Mouse (Mus musculus): ENCODE measurements at regions not wholly inside any gene's neighbourhood (a gene's known extent, or its start where the extent isn't known, plus 50 kb on each side); places are given as distances from the start of the nearest gene placed in this dataset.

DNA sequence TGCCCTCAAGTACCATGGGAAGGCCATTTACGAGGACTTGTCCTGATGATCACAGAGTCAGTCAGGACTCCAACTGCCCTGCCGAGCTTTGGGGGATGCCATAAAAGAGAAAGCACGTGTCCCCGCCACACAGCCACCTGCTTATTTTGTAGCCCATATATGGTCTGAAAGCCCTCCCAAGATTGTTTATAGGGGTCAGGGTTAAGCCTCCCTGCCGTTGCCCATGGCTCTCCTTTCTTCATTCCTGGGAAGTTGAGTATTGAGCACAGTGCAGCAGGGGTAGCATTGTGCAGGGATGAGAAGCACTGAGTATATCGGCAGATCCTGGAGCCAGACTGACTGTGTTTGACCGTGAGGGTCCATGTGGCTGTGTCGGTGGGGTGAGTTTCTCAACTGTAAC, 76.4 kb downstream of the Ackr3 start:
- no peak overlapping the region for H3K27ac ChIP-seq (replicated peaks)
- H3K27me3 ChIP-seq, result no peaks in the 10 kb centered on the region
- H3K4me2 ChIP-seq (replicated peaks), result no peak overlapping the region
- no peaks in the 10 kb centered on the region for H3K36me3 ChIP-seq
- WGBS, result 76% methylated on average over 8 of the region's 8 CpGs
- no peak overlapping the region for H3K9ac ChIP-seq (replicated peaks)
- H3K4me3 ChIP-seq, result no peak overlapping the region
- peaks cover 40% of the 10 kb centered on the region for H3K4me1 ChIP-seq
- ATAC-seq (replicated peaks), result no peak
- no peaks in the 10 kb centered on the region for H3K9me3 ChIP-seq

DNA sequence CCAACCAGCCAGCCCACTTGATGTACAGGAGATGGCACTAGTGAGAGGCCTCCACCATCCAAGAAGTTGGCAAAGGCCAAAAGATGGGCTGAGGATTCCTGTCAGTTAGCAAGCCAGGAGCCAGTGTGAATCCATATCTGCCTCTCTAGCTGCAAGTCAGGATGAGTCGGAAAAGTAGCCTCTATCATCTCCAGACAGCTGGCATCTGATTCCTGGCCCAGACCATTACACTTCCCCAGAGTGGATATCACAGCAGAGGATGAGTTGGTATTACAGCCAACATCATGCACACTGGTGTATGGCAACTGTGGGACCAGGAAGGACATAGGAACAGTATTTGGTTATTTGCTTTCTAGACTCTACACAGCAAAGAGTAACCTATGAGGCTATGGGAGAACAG, 77.5 kb downstream of the Ackr3 start:
- Histone ChIP-seq H3K4me1 (peaks cover 50% of the 10 kb centered on the region), H3K4me3 (no peak overlapping the region), H3K27me3 (no peaks in the 10 kb centered on the region), H3K27ac (replicated peaks) (no peak overlapping the region), H3K4me2 (replicated peaks) (no peak overlapping the region), H3K9me3 (no peaks in the 10 kb centered on the region), H3K36me3 (no peaks in the 10 kb centered on the region), H3K9ac (replicated peaks) (no peak overlapping the region)
- WGBS, result 89% methylated on average over 1 of the region's 1 CpGs
- no peak for ATAC-seq (replicated peaks)

DNA sequence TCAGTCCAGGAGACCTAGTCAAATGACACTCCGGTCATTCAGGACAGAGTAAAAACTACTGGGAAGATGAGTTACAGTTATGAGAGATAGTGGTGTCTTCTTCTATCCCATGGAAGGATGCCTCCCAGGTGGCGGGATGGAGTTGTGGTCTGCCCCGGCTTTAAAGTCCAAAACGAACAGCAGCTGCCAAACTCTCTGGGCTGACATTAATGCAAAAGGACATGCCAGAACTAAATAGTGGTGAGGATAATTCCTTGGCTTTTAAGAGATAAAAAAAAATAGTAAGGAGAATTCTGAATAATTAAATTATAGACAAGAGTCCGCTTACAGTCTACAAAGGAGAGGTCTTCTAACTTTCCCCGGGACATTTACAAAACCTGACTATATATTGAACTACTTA, 78.2 kb downstream of the Ackr3 start:
- peaks cover 50% of the 10 kb centered on the region for H3K4me1 ChIP-seq
- ATAC-seq (replicated peaks), result no peak
- no peak overlapping the region for H3K4me2 ChIP-seq (replicated peaks)
- no peak overlapping the region for H3K27ac ChIP-seq (replicated peaks)
- H3K36me3 ChIP-seq, result no peaks in the 10 kb centered on the region
- H3K27me3 ChIP-seq, result no peaks in the 10 kb centered on the region
- 94% methylated on average over 6 of the region's 6 CpGs for WGBS
- H3K9ac ChIP-seq (replicated peaks), result no peak overlapping the region
- no peaks in the 10 kb centered on the region for H3K9me3 ChIP-seq
- no peak overlapping the region for H3K4me3 ChIP-seq

DNA sequence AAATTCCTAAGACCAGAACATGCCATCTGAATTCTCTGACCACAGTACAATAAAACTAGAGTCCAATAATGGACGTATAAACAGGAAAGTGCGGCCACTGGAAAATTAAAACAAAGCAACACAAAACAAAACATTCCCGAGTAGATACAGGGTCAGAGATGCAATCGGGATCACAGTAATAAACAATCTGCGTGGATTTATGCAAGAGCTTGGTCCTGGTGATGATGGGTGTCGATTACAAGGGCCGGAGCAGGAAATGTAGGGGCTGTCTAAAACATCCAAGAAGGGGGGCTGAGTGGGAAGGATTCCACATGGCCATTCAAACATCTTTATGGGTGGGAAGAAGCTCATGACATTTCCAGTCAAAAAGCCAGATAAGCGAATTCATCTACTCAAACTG, 78.6 kb downstream of the Ackr3 start:
- ATAC-seq (replicated peaks), result no peak
- Histone ChIP-seq H3K9me3 (no peaks in the 10 kb centered on the region), H3K36me3 (no peaks in the 10 kb centered on the region), H3K4me1 (peaks cover 50% of the 10 kb centered on the region), H3K4me2 (replicated peaks) (no peak overlapping the region), H3K27ac (replicated peaks) (no peak overlapping the region), H3K4me3 (no peak overlapping the region), H3K27me3 (no peaks in the 10 kb centered on the region), H3K9ac (replicated peaks) (no peak overlapping the region)
- 91% methylated on average over 8 of the region's 8 CpGs for WGBS

DNA sequence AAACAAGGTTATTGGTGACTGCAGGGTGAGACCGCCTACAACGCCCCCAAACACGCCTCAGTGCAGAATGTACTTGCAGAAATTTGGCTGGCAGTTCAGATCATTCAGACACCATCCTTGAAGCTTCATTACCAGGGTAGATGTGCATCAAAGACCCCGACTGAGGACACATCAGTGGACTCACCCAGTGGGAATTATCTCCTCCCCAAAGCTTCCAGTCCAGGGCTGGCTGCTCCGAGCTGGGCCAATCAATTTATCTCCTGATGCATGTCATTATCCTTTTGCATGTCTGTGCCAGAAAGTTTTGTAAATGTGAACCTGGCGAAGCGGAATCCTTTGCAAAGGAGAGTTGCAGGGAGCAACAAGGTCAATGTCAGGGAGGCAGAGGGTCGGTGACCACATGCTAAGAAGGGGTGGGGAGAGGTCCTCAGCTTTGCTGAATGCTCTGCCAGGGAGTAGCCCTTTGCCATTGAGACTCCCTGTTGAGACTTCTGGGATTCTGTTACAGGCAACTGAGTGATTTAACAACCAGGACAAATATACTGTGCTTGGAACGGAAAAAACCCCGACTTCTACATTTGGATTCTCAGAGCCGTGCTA, 79.5 kb downstream of the Ackr3 start:
- no peak overlapping the region for H3K4me3 ChIP-seq
- no peaks in the 10 kb centered on the region for H3K9me3 ChIP-seq
- WGBS, result 40% methylated on average over 11 of the region's 11 CpGs
- H3K36me3 ChIP-seq, result no peaks in the 10 kb centered on the region
- 0 out of 2 replicates have a peak overlapping the region, but pooled peaks have one; percentile 37 for H3K27ac ChIP-seq (replicated peaks)
- peaks cover 50% of the 10 kb centered on the region for H3K4me1 ChIP-seq
- no peaks in the 10 kb centered on the region for H3K27me3 ChIP-seq
- H3K9ac ChIP-seq (replicated peaks), result no peak overlapping the region
- ATAC-seq (replicated peaks), result no peak
- H3K4me2 ChIP-seq (replicated peaks), result no peak overlapping the region

DNA sequence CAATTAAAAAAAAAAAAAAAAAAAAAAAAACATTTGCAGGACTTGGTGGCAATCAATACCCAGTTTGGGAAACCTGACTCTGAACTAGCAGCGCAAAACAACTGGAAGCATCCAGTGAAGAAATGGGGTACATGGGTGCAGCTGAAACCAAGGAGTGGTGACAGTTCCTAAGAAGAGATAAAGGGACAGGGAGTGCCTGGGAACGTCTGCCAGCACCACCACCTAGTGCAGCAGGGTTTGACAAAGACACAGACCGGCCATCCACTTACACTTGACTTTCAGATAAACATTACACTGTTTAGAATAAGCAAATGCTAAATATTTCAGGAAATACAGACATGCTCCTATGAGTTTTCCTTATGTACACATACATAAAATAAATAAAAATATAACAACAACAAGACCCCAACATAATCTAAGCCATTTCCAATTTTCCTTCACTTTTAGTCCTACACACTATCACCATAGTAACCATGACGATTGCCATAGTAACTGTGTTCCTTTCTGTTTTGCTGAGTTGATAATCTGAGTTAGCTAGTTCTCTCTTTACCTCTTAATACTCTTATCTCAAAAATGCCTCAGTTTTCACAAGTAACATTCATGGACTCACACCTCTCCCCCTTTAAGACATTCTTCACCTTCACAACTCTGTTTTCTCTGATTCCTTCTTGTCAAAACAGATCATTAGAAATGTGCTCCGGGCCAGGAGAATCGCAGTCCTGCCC, 80.3 kb downstream of the Ackr3 start:
- no peaks in the 10 kb centered on the region for H3K27me3 ChIP-seq
- H3K36me3 ChIP-seq, result no peaks in the 10 kb centered on the region
- ATAC-seq (replicated peaks), result 0 out of 2 replicates have a peak, but pooled peaks have one; percentile 55
- H3K4me3 ChIP-seq, result no peak overlapping the region
- peaks cover 46% of the 10 kb centered on the region for H3K4me1 ChIP-seq
- H3K9me3 ChIP-seq, result no peaks in the 10 kb centered on the region
- WGBS, result 51% methylated on average over 6 of the region's 6 CpGs
- peak overlapping the region; percentile 59 for H3K27ac ChIP-seq (replicated peaks)
- no peak overlapping the region for H3K9ac ChIP-seq (replicated peaks)
- no peak overlapping the region for H3K4me2 ChIP-seq (replicated peaks)

DNA sequence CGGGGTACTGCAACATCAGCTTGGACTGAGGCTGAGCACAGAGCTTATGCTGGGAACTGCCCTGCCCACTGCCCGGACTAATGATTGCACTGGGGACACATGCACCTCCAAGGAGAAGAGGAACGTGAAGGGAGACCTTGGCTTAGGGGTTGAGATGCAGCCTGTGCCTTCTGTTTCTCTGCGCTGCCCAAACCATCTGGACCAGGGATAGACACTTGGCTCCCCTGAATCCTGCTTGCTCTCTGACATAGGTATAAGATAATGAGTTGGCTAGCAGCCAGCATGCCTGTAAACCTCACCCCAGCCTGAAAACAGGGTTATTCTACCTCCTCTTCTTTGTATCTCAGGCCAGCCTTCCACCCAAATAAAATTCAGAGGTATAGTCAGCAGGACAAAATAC, 81.5 kb downstream of the Ackr3 start:
- 0 out of 2 replicates have a peak overlapping the region, but pooled peaks have one; percentile 59 for H3K27ac ChIP-seq (replicated peaks)
- no peaks in the 10 kb centered on the region for H3K36me3 ChIP-seq
- H3K4me3 ChIP-seq, result no peak overlapping the region
- H3K9me3 ChIP-seq, result no peaks in the 10 kb centered on the region
- 41% methylated on average over 4 of the region's 4 CpGs for WGBS
- H3K4me2 ChIP-seq (replicated peaks), result no peak overlapping the region
- 0 out of 2 replicates have a peak, but pooled peaks have one; percentile 19 for ATAC-seq (replicated peaks)
- H3K9ac ChIP-seq (replicated peaks), result no peak overlapping the region
- no peaks in the 10 kb centered on the region for H3K27me3 ChIP-seq
- H3K4me1 ChIP-seq, result peaks cover 37% of the 10 kb centered on the region

DNA sequence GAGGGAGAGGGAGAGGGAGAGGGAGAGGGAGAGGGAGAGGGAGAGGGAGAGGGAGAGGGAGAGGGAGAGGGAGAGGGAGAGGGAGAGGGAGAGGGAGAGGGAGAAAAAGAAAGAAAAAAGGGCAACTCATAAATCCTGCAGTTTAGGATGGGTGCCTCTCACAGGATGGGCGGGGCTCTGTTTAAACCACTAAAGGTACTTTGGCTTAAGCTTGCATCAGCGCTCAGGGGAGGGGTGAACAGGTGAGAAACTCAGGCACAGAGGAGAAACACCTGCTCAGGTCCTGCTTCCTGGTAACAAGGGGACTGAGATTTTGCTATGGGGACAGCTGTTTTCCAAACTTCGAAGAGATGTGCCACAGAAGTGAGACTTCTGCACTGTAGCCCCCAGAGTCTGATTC, 83.5 kb downstream of the Ackr3 start:
- H3K36me3 ChIP-seq, result no peaks in the 10 kb centered on the region
- 85% methylated on average over 3 of the region's 3 CpGs for WGBS
- H3K4me1 ChIP-seq, result peaks cover 37% of the 10 kb centered on the region
- no peak overlapping the region for H3K27ac ChIP-seq (replicated peaks)
- no peaks in the 10 kb centered on the region for H3K9me3 ChIP-seq
- no peaks in the 10 kb centered on the region for H3K27me3 ChIP-seq
- no peak overlapping the region for H3K9ac ChIP-seq (replicated peaks)
- no peak overlapping the region for H3K4me3 ChIP-seq
- no peak for ATAC-seq (replicated peaks)
- no peak overlapping the region for H3K4me2 ChIP-seq (replicated peaks)

DNA sequence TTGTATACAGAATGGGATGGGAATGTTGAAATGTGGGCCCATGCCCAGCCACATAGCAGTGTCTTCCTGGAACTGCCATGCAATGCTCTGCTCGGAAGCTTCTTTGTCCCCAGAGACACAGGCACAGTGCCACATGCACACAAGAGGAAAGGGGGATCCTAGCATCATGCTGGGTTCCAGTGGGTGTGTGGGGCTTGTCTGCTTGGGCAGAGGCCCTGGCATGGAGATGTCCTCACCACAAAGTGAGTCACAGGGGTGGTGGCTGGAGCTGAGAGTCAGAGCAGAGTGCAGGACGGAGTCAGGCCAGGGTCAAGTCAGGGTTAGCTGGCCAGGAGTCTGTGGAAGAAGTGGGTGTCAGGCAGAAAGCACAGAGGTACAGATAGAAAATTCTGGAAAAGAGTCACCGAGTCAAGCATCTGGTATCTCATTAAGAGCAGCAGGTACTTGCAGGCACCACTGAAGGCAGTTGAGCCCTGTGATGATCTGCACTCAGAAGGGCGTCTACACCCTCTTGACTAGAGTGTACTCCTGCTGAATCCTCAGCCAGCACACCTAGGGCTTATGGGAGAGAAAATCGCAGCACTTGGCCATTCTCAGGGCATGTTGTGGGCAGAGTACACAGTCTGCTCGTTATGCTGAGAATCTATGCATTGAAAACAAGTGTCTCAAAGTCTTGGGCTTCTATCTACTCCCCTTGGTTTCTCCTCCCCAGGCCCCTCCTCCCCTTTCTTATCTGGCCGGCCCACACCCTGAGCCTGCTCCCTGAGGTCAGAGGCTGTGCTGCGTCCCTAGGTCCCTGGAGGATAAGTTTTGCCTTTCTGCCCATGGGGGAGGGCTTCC, 85.3 kb downstream of the Ackr3 start:
- no peak overlapping the region for H3K4me2 ChIP-seq (replicated peaks)
- H3K27ac ChIP-seq (replicated peaks), result no peak overlapping the region
- no peak overlapping the region for H3K4me3 ChIP-seq
- H3K4me1 ChIP-seq, result peaks cover 24% of the 10 kb centered on the region
- WGBS, result 55% methylated on average over 8 of the region's 8 CpGs
- H3K9me3 ChIP-seq, result no peaks in the 10 kb centered on the region
- no peaks in the 10 kb centered on the region for H3K36me3 ChIP-seq
- no peaks in the 10 kb centered on the region for H3K27me3 ChIP-seq
- no peak for ATAC-seq (replicated peaks)
- no peak overlapping the region for H3K9ac ChIP-seq (replicated peaks)

DNA sequence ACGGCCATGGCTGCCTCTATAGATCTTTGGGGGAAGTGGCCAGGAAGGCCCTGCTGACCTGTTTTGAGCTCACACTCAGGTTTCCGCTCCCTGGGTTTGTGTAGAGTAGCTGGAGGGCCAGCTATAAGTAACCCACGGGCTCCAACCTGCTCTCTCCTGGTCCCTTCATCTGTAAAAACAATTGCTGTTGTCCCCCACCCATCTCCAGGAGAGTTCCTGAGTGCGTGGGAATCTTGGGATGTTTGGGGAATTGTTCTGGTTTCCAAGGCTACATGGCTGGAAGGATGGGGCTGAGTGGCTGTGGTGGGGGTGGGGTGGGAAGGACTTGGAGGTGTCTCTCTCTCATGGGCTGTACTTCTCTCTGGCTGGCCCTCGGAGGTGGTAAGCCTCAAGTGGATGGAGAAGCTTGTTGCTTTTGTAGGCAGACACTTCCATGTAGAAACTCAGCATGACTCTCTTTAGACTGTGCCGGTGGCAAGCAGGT, 86.0 kb downstream of the Ackr3 start:
- 36% methylated on average over 6 of the region's 6 CpGs for WGBS
- H3K4me3 ChIP-seq, result no peak overlapping the region
- 0 out of 2 replicates have a peak, but pooled peaks have one; percentile 27 for ATAC-seq (replicated peaks)
- no peaks in the 10 kb centered on the region for H3K36me3 ChIP-seq
- H3K9me3 ChIP-seq, result no peaks in the 10 kb centered on the region
- H3K4me1 ChIP-seq, result peaks cover 17% of the 10 kb centered on the region
- H3K27ac ChIP-seq (replicated peaks), result no peak overlapping the region
- H3K9ac ChIP-seq (replicated peaks), result no peak overlapping the region
- H3K4me2 ChIP-seq (replicated peaks), result no peak overlapping the region
- H3K27me3 ChIP-seq, result no peaks in the 10 kb centered on the region

DNA sequence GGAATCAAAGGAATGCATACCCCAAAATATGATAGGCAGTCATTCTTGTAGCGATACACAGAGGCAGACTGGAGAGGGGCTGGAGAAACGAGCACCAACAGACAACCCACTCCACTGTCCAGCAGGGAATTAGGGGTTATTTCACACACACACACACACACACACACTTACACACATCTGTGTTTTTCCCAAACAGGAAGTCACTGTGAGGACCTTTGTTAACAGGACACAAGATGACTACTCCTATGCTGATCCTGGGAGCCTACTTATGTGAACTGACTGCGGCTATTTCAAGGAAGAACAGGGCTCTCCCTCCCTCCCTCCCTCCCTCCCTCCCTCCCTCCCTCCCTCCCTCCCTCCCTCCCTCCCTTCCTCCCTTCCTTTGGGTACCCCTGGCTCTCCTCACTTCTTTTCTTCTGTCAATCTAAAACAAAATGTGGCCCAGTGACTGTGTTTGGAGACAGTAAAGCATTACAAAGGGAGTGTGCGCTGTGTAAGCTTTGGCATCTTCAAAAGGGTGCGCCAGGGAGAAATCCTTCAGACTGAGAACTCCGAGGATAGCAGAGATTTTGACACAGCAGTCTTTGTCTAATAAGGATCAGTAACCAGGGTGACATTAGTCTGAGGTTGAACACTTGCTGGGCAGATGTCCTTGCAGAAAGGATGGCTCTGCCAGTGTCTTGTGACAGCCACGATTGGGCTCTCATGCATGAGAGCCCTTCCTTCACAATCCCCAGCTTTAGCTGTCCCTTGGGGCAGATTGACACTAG, 86.8 kb downstream of the Ackr3 start:
- Histone ChIP-seq H3K9me3 (no peaks in the 10 kb centered on the region), H3K27ac (replicated peaks) (no peak overlapping the region), H3K4me3 (no peak overlapping the region), H3K9ac (replicated peaks) (no peak overlapping the region), H3K36me3 (no peaks in the 10 kb centered on the region), H3K4me2 (replicated peaks) (no peak overlapping the region), H3K27me3 (no peaks in the 10 kb centered on the region), H3K4me1 (peaks cover 9% of the 10 kb centered on the region)
- 41% methylated on average over 7 of the region's 7 CpGs for WGBS
- ATAC-seq (replicated peaks), result no peak

Measured in forebrain, embryonic 15.5 days (tissue).